In the genomic region with DNA sequence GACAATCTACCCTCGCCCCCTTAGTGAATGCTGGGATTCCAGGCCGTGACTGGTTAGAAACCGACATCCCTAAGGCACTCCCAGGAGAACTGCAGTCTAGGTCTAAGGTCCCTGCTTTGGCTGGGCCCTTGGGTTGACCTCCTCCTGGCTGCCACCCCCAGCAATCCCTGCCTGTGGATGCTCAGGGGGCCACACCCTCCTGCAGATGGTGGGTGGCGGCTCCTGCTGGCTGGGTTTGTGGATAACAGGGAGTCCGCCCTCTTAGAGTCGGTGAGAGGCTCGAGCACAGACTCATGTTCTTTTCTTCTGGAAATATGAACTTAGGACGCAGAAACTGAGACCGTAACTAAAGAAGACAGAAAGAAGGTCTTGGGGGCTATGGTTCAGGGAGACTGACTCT, we compare ENCODE assay signal across 20 mouse cellular contexts. TPM values are rescaled to one million over a fixed set of nuclear protein-coding genes. Genes with fewer than 3 reads are reported as not detected.
DNase-seq lines count a peak whose midpoint lies in the region; ATAC-seq and TF ChIP-seq lines count a peak whose summit lies in the region.
"Had no signal": no experiment of that assay in that cellular context is flagged by ENCODE, and none has a peak within 500 bp of the region (broad histone marks: within the 10 kb centered on the region; RNA-seq: fewer than 3 reads in every experiment).

No protein-coding gene starts in this region.

- H3K4me3 ChIP-seq in gastrocnemius, adult 2 months, result no peak overlapping the region
- no peak overlapping the region for H3K4me3 ChIP-seq in liver, embryonic 11.5 days (ENCODE audit: low read depth, low read length)
- no peak overlapping the region for H3K4me3 ChIP-seq in kidney, embryonic 16.5 days (ENCODE audit: low read length)
- H3K4me3 ChIP-seq: forebrain, embryonic 15.5 days; heart, embryonic 10.5 days; hindbrain, embryonic 12.5 days; limb, embryonic 10.5 days; neural tube, embryonic 13.5 days had no signal

- ATAC-seq in liver, embryonic 11.5 days (replicated peaks; ENCODE audit: low FRiP score), result no peak
- ATAC-seq in megakaryocyte-erythroid progenitor cell, adult 5-6 weeks (replicated peaks; ENCODE audit: low FRiP score, low TSS enrichment, poor library complexity, severe bottlenecking), result peak; percentile 85
- no peak for ATAC-seq in kidney, embryonic 16.5 days (ENCODE audit: low FRiP score, low TSS enrichment)
- ATAC-seq: forebrain, embryonic 15.5 days had no signal

- no peak overlapping the region for H3K9ac ChIP-seq in liver, embryonic 11.5 days (ENCODE audit: low read depth, low read length)
- no peak overlapping the region for H3K9ac ChIP-seq in kidney, embryonic 16.5 days (replicated peaks; ENCODE audit: low read length)
- H3K9ac ChIP-seq: forebrain, embryonic 15.5 days; hindbrain, embryonic 12.5 days; neural tube, embryonic 13.5 days had no signal

- peak; percentile 8; the same call in 1 of the 2 replicates for TF ChIP-seq CTCF in gastrocnemius, adult 2 months (IDR thresholded peaks at IDR 0.05)

- DNase-seq in gastrocnemius, adult 2 months, result no peak
- DNase-seq in gastrocnemius, postnatal 25 days, result no peak
- DNase-seq in liver, result peak; percentile 60
- DNase-seq in liver, embryonic 11.5 days (ENCODE audit: low spot score), result no peak
- DNase-seq in c-Kit-positive CD71-positive TER-119-positive erythroid progenitor cells, embryonic 14.5 days (ENCODE audit: low spot score), result peak; percentile 47
- DNase-seq in urinary bladder, adult 18-20 months (ENCODE audit: low spot score in 2 of 2), result no peak
- DNase-seq: adrenal gland, adult 2 months; cerebellum, adult 8-10 months; gastrocnemius, postnatal 14 days; kidney, adult 11 months; layer of hippocampus, postnatal 36 days; lung, adult 18-20 months had no signal

- H3K36me3 ChIP-seq in liver, embryonic 11.5 days (ENCODE audit: control insufficient read depth, insufficient read depth, low read length), result no peaks in the 10 kb centered on the region
- no peaks in the 10 kb centered on the region for H3K36me3 ChIP-seq in kidney, embryonic 16.5 days (ENCODE audit: insufficient read depth, low read length)
- H3K36me3 ChIP-seq: forebrain, embryonic 15.5 days; heart, embryonic 10.5 days; limb, embryonic 10.5 days had no signal

- peaks cover 9% of the 10 kb centered on the region; the same call in 1 of the 2 replicates for H3K4me1 ChIP-seq in liver, embryonic 11.5 days (replicated peaks; ENCODE audit: control insufficient read depth, insufficient read depth, low read length)
- no peaks in the 10 kb centered on the region for H3K4me1 ChIP-seq in kidney, embryonic 16.5 days (ENCODE audit: insufficient read depth, low read length)
- H3K4me1 ChIP-seq: forebrain, embryonic 15.5 days had no signal

- H3K9me3 ChIP-seq in liver, embryonic 11.5 days (ENCODE audit: control insufficient read depth, low read length), result no peaks in the 10 kb centered on the region
- H3K9me3 ChIP-seq in kidney, embryonic 16.5 days (ENCODE audit: low read length), result no peaks in the 10 kb centered on the region
- H3K9me3 ChIP-seq: forebrain, embryonic 15.5 days; heart, embryonic 10.5 days; hindbrain, embryonic 12.5 days; limb, embryonic 10.5 days; neural tube, embryonic 13.5 days had no signal

- WGBS in liver, embryonic 11.5 days, result 70% methylated on average over 9 of the region's 9 CpGs
- WGBS in kidney, embryonic 16.5 days, result 80% methylated on average over 9 of the region's 9 CpGs

- H3K27ac ChIP-seq in gastrocnemius, adult 2 months, result no peak overlapping the region
- H3K27ac ChIP-seq in liver, embryonic 11.5 days (ENCODE audit: low read depth, low read length), result no peak overlapping the region
- H3K27ac ChIP-seq in kidney, embryonic 16.5 days (ENCODE audit: low read length), result no peak overlapping the region
- H3K27ac ChIP-seq: forebrain, embryonic 15.5 days; heart, embryonic 10.5 days; hindbrain, embryonic 12.5 days; limb, embryonic 10.5 days; neural tube, embryonic 13.5 days had no signal

- H3K27me3 ChIP-seq in liver, embryonic 11.5 days (replicated peaks; ENCODE audit: control insufficient read depth, insufficient read depth, low read length), result no peaks in the 10 kb centered on the region
- H3K27me3 ChIP-seq in kidney, embryonic 16.5 days (ENCODE audit: insufficient read depth, low read length), result no peaks in the 10 kb centered on the region
- H3K27me3 ChIP-seq: CH12.LX; forebrain, embryonic 15.5 days; hindbrain, embryonic 12.5 days; neural tube, embryonic 13.5 days had no signal

- intact Hi-C loops in gastrocnemius, adult 2 months (cut with DNase I), result no loop called here

- H3K4me2 ChIP-seq in liver, embryonic 11.5 days, result no peak overlapping the region
- H3K4me2 ChIP-seq in kidney, embryonic 16.5 days (replicated peaks; ENCODE audit: low read depth, low read length), result no peak overlapping the region
- H3K4me2 ChIP-seq: forebrain, embryonic 15.5 days; hindbrain, embryonic 12.5 days; neural tube, embryonic 13.5 days had no signal

RNA-seq across cellular contexts. Expression of a gene that starts 14.2 kb away (rescaled TPM):
- total RNA-seq in gastrocnemius, adult 2 months (2021), result not detected
- under 1 TPM in 1 of 2 experiments, not detected in 1; 0.67 TPM for total RNA-seq in gastrocnemius, postnatal 25 days (2021)
- 0.15 and 0.47 TPM in 2 replicates for polyA plus RNA-seq in liver, embryonic 11.5 days (2014; fragmentation: Nextera tagmentation; extraction: Ambion mirVana)
- not detected in 2 replicates for total RNA-seq in megakaryocyte-erythroid progenitor cell, adult 5-6 weeks (2014; fragmentation: Nextera tagmentation)
- not detected in 2 replicates for total RNA-seq in megakaryocyte-erythroid progenitor cell, adult 5-6 weeks (2017)
- 0.84 and 1.1 TPM in 2 replicates for polyA plus RNA-seq in kidney, embryonic 16.5 days (2015; fragmentation: Nextera tagmentation; extraction: Ambion mirVana)
- total RNA-seq: CH12.LX had no signal
- polyA plus RNA-seq: limb, embryonic 10.5 days had no signal

RNA-seq across cellular contexts. Expression of a gene that starts 14.5 kb away (rescaled TPM):
- 10 to 100 TPM; 17.3 to 18.4 TPM for total RNA-seq in gastrocnemius, adult 2 months (2021)
- 10 to 100 TPM; 11.0 to 13.6 TPM for total RNA-seq in gastrocnemius, postnatal 25 days (2021)
- polyA plus RNA-seq in liver, embryonic 11.5 days (2014; fragmentation: Nextera tagmentation; extraction: Ambion mirVana), result 2.8 and 4.5 TPM in 2 replicates
- 14.5 and 19.2 TPM in 2 replicates for total RNA-seq in megakaryocyte-erythroid progenitor cell, adult 5-6 weeks (2014; fragmentation: Nextera tagmentation)
- total RNA-seq in megakaryocyte-erythroid progenitor cell, adult 5-6 weeks (2017), result 17.0 and 32.2 TPM in 2 replicates
- polyA plus RNA-seq in kidney, embryonic 16.5 days (2015; fragmentation: Nextera tagmentation; extraction: Ambion mirVana), result 4.3 and 7.1 TPM in 2 replicates

RNA-seq across cellular contexts. Expression of a gene that starts 46.7 kb away (rescaled TPM):
- total RNA-seq in gastrocnemius, adult 2 months (2021), result 1 to 10 TPM; 3.1 to 4.0 TPM
- total RNA-seq in gastrocnemius, postnatal 25 days (2021), result 1 to 10 TPM; 4.5 to 4.7 TPM
- polyA plus RNA-seq in liver, embryonic 11.5 days (2014; fragmentation: Nextera tagmentation; extraction: Ambion mirVana), result 8.6 and 9.2 TPM in 2 replicates
- 9.2 and 10.6 TPM in 2 replicates for total RNA-seq in megakaryocyte-erythroid progenitor cell, adult 5-6 weeks (2014; fragmentation: Nextera tagmentation)
- total RNA-seq in megakaryocyte-erythroid progenitor cell, adult 5-6 weeks (2017), result 8.6 and 9.3 TPM in 2 replicates
- 15.0 and 15.3 TPM in 2 replicates for polyA plus RNA-seq in kidney, embryonic 16.5 days (2015; fragmentation: Nextera tagmentation; extraction: Ambion mirVana)

Comparison
In these comparisons a context has a peak if more than half of its experiments do, and no peak if none do; other contexts are left out.
1. DNase-seq: peak in liver (single experiment) and c-Kit-positive CD71-positive TER-119-positive erythroid progenitor cells, embryonic 14.5 days (single experiment); none in gastrocnemius, adult 2 months (single experiment), gastrocnemius, postnatal 25 days (single experiment), liver, embryonic 11.5 days (single experiment) and urinary bladder, adult 18-20 months (0 of 2).